Mouse (Mus musculus): ENCODE results near the gene Hoxa2.

DNA sequence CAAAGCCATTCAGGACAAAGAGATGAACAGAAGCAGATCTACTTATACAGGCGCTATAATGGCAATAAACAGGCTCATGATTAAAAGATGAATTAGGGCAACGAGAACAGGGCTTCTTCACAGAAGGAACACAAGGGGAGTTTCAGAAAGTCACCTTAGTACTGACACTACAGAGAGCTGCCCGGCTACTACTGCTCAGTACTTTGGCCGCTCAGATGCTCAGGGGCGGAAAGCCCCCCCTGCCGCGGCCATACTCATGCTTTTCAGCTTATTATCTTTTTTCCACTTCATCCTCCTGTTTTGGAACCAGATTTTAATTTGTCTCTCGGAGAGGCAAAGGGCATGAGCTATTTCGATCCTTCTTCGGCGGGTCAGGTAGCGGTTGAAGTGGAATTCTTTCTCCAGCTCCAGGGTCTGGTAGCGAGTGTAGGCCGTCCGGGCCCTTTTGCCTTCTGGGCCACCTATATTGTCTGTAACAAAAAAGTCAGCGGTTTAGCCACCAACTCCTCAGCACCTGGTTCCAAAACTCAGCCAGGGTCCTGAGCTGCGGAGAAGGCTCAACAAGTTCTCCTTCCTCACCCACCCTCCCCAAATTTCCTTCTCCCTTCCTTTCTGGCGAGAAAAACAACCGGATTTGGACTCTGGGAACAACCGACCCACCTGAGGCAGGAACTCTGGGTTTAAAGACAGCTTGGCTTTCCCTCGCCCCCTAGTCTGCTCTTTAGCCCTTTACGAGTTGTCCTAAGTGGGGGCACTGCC is 37.9 kb upstream of the Hoxa2 start:
- TF ChIP-seq POLR2A (IDR thresholded peaks at IDR 0.05; ENCODE audit: insufficient read depth, low read depth, low read length) (no peak), CTCF (IDR thresholded peaks at IDR 0.05; ENCODE audit: insufficient read depth, low read depth, low read length) (no peak)

All from olfactory bulb, adult 2 months (tissue).